Mouse (Mus musculus) stomach, postnatal 0 days (tissue): Measurements from ENCODE around the gene Foxn3. TPM values are rescaled to one million over a fixed set of nuclear protein-coding genes. Genes with fewer than 3 reads are reported as not detected.
A peak's percentile ranks its signal among the peaks of the same experiment; 100 is the strongest.

Experiments
- ATAC-seq: fragments of 200-750 bp; cut with Nextera tagmentation; 2 replicates; pipeline ENCODE4 v1.8.0; 2017; ENCODE audit not compliant: low FRiP score, low TSS enrichment
- DNase-seq: peaks from one replicate; pipeline ENCODE4 v3.0.0-alpha.2; 2016; ENCODE audit warnings: low spot score
- H3K27ac ChIP-seq: fragments of 300-500 bp; sonication (generic); replicated peaks from 2 replicates; pipeline ENCODE4 v1.5.1; 2014; ENCODE audit warnings: mild to moderate bottlenecking, control low read depth
- H3K27me3 ChIP-seq: fragments of 300-500 bp; sonication (generic); 2 replicates; pipeline ENCODE4 v1.6.1; 2014; ENCODE audit warnings: low read length; ENCODE audit not compliant: control insufficient read depth, insufficient read depth
- H3K36me3 ChIP-seq: fragments of 300-500 bp; sonication (generic); 2 replicates; pipeline ENCODE4 v1.6.1; 2014; ENCODE audit warnings: low read length, mixed read lengths; ENCODE audit not compliant: control insufficient read depth, insufficient read depth
- H3K4me1 ChIP-seq: fragments of 300-500 bp; sonication (generic); replicated peaks from 2 replicates; pipeline ENCODE4 v1.6.1; 2014; ENCODE audit warnings: antibody characterized with exemption; ENCODE audit not compliant: control insufficient read depth, insufficient read depth
- H3K4me2 ChIP-seq: fragments of 300-500 bp; sonication (generic); replicated peaks from 2 replicates; pipeline ENCODE4 v1.6.1; 2014; ENCODE audit warnings: low read depth, mild to moderate bottlenecking, control low read depth, moderate library complexity
- H3K4me3 ChIP-seq: fragments of 300-500 bp; sonication (generic); 2 replicates; pipeline ENCODE4 v1.5.1; 2014; ENCODE audit warnings: low read depth, low read length, control low read depth
- H3K9ac ChIP-seq: fragments of 300-500 bp; sonication (generic); 2 replicates; pipeline ENCODE4 v1.6.1; 2014; ENCODE audit warnings: mild to moderate bottlenecking, low read length, control low read depth, mixed read lengths
- H3K9me3 ChIP-seq: fragments of 300-500 bp; sonication (generic); 2 replicates; pipeline ENCODE4 v1.6.1; 2016; ENCODE audit warnings: low read length; ENCODE audit not compliant: control insufficient read depth
- CTCF ChIP-seq: IDR thresholded peaks from 2 replicates; pipeline ENCODE4 v1.5.1; 2016; ENCODE audit warnings: antibody characterized with exemption, low read depth, mild to moderate bottlenecking, moderate library complexity
- EP300 ChIP-seq: optimal IDR thresholded peaks from 2 replicates; pipeline ENCODE3; 2016; ENCODE audit warnings: antibody characterized with exemption
- WGBS: fragments of 180-500 bp; shearing (Covaris S2); extraction: QIAGEN DNeasy Blood & Tissue Kit; methylation state at CpG from one replicate; pipeline ENCODE4 v1.1.7; 2014; 5-methylcytosine and 5-hydroxymethylcytosine counted together
- polyA plus RNA-seq: library from polyadenylated mRNA; unstranded; fragments of >200 nt; fragmentation: Nextera tagmentation; extraction: Ambion mirVana; gene quantifications from 2 replicates; pipeline ENCODE4 v1.2.1, GENCODE M21; 2015

The Foxn3 gene
- polyA plus RNA-seq, 1 experiment from 2014 or later = 40.1 TPM

DNA sequence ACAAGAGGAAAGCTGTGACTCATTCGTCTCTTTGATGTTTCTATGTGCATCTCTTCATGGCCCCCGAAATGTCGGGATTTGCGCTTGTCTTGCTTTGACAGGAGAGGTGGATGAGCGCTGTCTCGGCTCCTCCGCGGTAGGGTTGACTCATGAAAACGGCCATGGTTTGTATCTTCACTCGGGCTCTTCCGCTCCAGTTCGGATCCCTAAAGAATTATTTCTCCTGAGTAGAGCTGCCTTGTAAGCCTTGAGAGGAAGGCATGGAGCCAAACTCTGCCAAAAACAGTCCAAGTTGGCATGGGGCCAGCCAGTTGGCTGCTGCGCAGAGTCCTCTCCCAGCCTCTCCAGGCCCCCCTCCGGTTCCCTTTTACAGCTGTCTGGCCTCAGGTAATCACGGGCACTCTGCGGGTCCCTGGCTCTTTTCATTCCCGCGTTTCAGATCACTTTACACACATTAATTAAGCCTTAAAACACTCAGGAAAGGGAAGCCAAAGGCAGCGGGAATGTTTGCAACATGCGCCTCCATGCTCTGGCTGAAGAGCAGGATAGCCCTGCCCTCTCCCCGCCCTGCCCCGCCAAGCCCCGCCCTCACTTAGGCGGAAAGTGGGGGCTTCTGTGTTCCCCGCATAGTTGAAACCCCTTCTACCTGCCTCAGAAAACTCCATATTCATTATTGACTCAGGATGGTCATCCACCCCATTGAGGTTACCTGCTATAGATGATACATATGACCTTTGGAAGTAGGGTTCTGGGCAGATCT, 7.0 kb upstream of the Foxn3 start:
- TF ChIP-seq CTCF (no peak), EP300 (no peak)
- 48% methylated on average over 25 of the region's 25 CpGs for WGBS
- H3K36me3 ChIP-seq = no peaks in the 10 kb centered on the region
- peak overlapping the region; percentile 24 for H3K4me2 ChIP-seq
- no peaks in the 10 kb centered on the region; the same call in 1 of the 2 replicates for H3K4me1 ChIP-seq
- H3K9me3 ChIP-seq = no peaks in the 10 kb centered on the region
- no peak overlapping the region for H3K27ac ChIP-seq
- H3K4me3 ChIP-seq = no peak overlapping the region; the same call in 1 of the 2 replicates
- no peaks in the 10 kb centered on the region for H3K27me3 ChIP-seq
- no peak for ATAC-seq
- H3K9ac ChIP-seq = no peak overlapping the region
- DNase-seq = peak; percentile 23

DNA sequence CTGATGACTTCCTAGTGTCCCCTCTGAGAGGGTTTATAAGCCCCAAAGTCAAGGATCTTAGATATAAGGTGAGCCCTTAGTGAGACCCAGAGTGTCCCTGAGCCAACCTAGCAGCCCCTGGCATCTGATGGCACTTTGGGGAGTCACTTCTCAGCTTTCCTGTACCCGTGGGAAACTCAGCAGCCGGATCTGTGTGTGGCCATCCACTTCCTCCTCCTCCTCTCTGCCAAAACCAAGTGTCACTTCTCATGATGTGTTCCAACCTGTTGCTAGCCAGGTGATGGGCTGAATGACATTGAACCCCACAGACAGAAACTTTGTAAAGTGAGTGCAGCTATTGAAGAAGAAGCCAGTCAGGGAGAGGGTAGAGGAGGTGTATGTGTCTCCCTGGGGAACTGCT, 2.2 kb upstream of the Foxn3 start:
- Histone ChIP-seq H3K4me2 (no peak overlapping the region), H3K27ac (no peak overlapping the region), H3K4me3 (no peak overlapping the region), H3K9ac (no peak overlapping the region), H3K27me3 (no peaks in the 10 kb centered on the region), H3K9me3 (no peaks in the 10 kb centered on the region), H3K36me3 (no peaks in the 10 kb centered on the region), H3K4me1 (peaks cover 1% of the 10 kb centered on the region; the same call in 1 of the 2 replicates)
- DNase-seq (no peak), ATAC-seq (no peak)
- no peak for TF ChIP-seq EP300
- no peak for TF ChIP-seq CTCF
- 63% methylated on average over 2 of the region's 2 CpGs for WGBS

DNA sequence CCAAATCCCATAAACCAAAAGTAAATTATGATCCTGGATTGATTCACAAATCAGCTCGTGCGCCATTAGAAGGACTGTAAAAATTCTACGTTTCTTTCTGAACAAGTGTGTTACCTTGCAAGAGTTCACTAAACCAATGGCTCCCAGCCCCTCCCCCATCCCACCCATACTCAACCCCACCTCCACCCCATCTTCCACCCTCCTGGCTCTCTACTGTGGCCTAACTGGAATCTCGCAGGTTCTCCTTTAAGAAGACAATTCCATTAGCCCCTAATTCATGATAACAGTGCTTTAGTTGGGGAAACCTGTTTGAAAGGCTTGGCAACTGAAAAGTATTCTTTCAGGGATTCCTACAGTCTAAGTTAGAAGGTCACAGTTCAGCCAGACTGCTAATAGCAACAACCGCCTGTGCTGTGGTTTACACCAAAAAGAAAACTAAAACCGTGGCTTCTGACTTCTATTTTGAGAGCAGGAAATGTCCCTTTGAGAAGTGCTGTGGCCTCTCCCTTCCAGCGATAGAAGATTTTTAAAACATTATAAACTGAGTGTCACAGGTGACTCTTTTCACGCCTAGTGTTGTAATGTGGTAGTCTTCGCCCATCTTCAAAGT, 1.0 kb upstream of the Foxn3 start:
- H3K27me3 ChIP-seq = no peaks in the 10 kb centered on the region
- H3K9me3 ChIP-seq = no peaks in the 10 kb centered on the region
- no peaks in the 10 kb centered on the region for H3K36me3 ChIP-seq
- H3K4me3 ChIP-seq = no peak overlapping the region
- H3K9ac ChIP-seq = no peak overlapping the region
- H3K4me1 ChIP-seq = 0 out of 2 replicates have a peak, but pooled peaks cover 2% of the 10 kb centered on the region
- H3K27ac ChIP-seq = no peak overlapping the region
- 43% methylated on average over 9 of the region's 9 CpGs for WGBS
- ATAC-seq (no peak), DNase-seq (no peak)
- no peak for TF ChIP-seq EP300
- TF ChIP-seq CTCF = no peak
- no peak overlapping the region for H3K4me2 ChIP-seq

DNA sequence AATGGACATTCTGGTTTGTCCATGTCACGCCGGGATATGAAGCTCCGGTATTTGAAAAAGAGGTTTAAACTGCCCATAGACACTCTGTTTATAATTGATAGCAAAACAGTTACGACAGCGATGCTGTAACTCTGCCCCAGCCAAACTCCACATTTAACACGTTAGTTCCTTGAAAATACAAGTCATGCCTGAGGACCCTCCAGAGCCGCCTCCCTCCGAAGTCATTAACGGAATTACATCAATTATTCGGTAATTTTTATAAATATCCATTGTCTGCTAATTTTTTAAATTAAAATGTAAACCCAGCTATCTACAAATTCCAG, 554 bp downstream of the Foxn3 start:
- Histone ChIP-seq H3K4me2 (peak overlapping the region; percentile 88), H3K9me3 (no peaks in the 10 kb centered on the region), H3K27ac (no peak overlapping the region), H3K9ac (peak overlapping the region; percentile 70; the same call in 1 of the 2 replicates), H3K4me3 (peak overlapping the region; percentile 83), H3K4me1 (0 out of 2 replicates have a peak, but pooled peaks cover 2% of the 10 kb centered on the region), H3K36me3 (no peaks in the 10 kb centered on the region), H3K27me3 (no peaks in the 10 kb centered on the region)
- TF ChIP-seq CTCF (no peak), EP300 (no peak)
- no peak for DNase-seq
- ATAC-seq = no peak
- 0% methylated on average over 10 of the region's 10 CpGs for WGBS

DNA sequence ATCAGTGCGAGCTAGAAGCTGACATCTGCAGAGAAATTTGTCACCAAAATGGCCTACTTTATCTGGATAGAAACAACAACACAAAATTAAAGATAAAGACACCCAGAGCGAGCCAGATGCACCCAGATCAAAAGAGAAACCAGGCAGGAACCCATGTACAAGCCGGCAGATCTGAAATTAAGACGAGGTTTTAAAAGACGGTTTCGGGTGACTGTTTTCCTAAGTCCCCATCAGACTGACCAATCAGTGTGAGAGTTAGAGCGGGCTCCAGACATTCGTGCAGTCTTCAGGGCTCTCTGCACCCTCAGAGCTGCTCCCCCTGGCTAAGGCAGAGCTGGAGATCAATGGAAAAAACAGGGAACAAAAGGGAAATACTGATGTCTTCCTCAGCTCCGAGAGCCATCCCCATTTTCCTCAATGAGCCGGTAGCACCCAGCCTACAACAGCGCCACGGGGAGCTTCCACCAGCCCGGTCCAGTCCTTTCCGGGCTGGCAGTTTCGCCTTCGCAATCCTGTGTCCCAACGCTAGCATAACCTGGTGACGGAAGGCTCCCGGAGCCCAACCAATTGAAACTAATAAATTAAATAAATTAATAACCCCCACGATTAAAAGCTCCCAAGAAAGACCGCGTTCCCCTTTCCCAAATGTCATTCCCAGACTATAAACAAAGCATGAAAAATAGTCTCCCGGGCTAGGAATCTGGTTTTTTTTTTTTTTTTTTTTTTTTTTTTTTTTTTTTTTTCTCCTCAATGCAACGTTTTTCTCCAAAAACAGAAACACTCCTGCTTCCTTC, 1.1 kb downstream of the Foxn3 start:
- TF ChIP-seq CTCF (peak; percentile 37), EP300 (no peak)
- Histone ChIP-seq H3K9ac (peak overlapping the region; percentile 70), H3K4me3 (peak overlapping the region; percentile 83), H3K27ac (peak overlapping the region; percentile 89), H3K4me1 (0 out of 2 replicates have a peak, but pooled peaks cover 2% of the 10 kb centered on the region), H3K36me3 (no peaks in the 10 kb centered on the region), H3K9me3 (no peaks in the 10 kb centered on the region), H3K27me3 (no peaks in the 10 kb centered on the region), H3K4me2 (peak overlapping the region; percentile 88)
- DNase-seq (peak; percentile 72), ATAC-seq (peak; percentile 76)
- WGBS = 2% methylated on average over 24 of the region's 24 CpGs
